Mouse (Mus musculus) pancreas, adult 10 weeks (tissue): ENCODE results near the gene Olfr1089. TPM values are rescaled to one million over a fixed set of nuclear protein-coding genes. Genes with fewer than 3 reads are reported as not detected.

ENCODE experiments used
- polyA plus RNA-seq: library from polyadenylated mRNA; stranded (reverse); fragments of 350-450 nt; fragmentation: Illumina TruSeq; extraction: RNeasy Lipid Tissue Mini Kit (QIAGEN cat#74804); gene quantifications from one replicate; pipeline ENCODE4 v1.2.3, GENCODE M21; 2015; ENCODE audit warnings: low read depth, low replicate concordance; ENCODE audit not compliant: insufficient read depth

The Olfr1089 gene
- polyA plus RNA-seq = not detected

GRCm38 (mm10) chr2:86733601-86734000, at the start of gene Olfr1089:
TSS of gene Olfr1089 (minus strand) at chr2:86733701.

GRCm38 (mm10) chr2:86782179-86782578, 48.7 kb upstream of the Olfr1089 start, which contains the start of gene Olfr1093:
TSS of gene Olfr1093 (plus strand) at chr2:86782479.

DNA sequence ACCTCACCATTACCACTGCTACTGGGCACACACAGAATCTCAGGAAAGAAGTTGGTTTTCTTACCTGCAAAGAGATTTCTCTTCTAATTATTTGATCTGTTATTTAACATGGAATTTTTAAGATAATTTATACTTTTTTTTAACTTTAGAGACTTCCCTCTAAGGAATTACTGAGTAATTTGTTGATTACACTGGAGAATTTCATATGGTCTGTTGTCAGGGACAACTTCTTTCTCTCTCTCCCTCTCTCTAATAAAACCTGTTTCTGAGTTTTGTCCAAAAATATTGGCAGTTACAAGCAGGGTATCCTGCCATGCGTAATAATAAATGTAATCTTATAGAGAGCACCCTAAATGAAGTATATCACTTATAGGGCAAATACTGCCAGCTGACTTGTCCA, 25.4 kb upstream of the Olfr1089 start, which contains the start of gene Olfr1090:
Olfr1090 (minus strand) TSS at position 101 of the 400 bp plus-strand sequence.

GRCm38 (mm10) chr2:86698295-86698694, 35.2 kb downstream of the Olfr1089 start, which contains the start of gene Olfr1087:
TSS of gene Olfr1087 (minus strand) at chr2:86698395.

Other genes starting within 250 kb of the Olfr1089 start
- gene Olfr228, start 246.3 kb downstream of the Olfr1089 start, polyA plus RNA-seq = not detected
- gene Olfr1076, start 225.2 kb downstream of the Olfr1089 start, polyA plus RNA-seq = not detected
- gene Olfr1079, start 191.2 kb downstream of the Olfr1089 start, polyA plus RNA-seq = not detected
- not detected for gene Olfr1080, start 175.5 kb downstream of the Olfr1089 start, polyA plus RNA-seq
- not detected for gene Olfr1082, start 134.7 kb downstream of the Olfr1089 start, polyA plus RNA-seq
- not detected for gene Olfr1084, start 94.0 kb downstream of the Olfr1089 start, polyA plus RNA-seq
- gene Olfr1085, start 71.7 kb downstream of the Olfr1089 start, polyA plus RNA-seq = not detected
- not detected for gene Olfr1086, start 53.6 kb downstream of the Olfr1089 start, polyA plus RNA-seq
- gene Olfr1087, start 35.3 kb downstream of the Olfr1089 start, polyA plus RNA-seq = not detected
- not detected for gene Olfr1090, start 25.3 kb upstream of the Olfr1089 start, polyA plus RNA-seq
- gene Olfr1093, start 48.8 kb upstream of the Olfr1089 start, polyA plus RNA-seq = not detected
- gene Olfr141, start 76.3 kb upstream of the Olfr1089 start, polyA plus RNA-seq = not detected
- not detected for gene Olfr1094, start 91.0 kb upstream of the Olfr1089 start, polyA plus RNA-seq
- not detected for gene Olfr1095, start 118.0 kb upstream of the Olfr1089 start, polyA plus RNA-seq
- gene Gm13723, start 141.1 kb upstream of the Olfr1089 start, polyA plus RNA-seq = not detected
- not detected for gene Olfr1097, start 158.5 kb upstream of the Olfr1089 start, polyA plus RNA-seq
- not detected for gene Olfr1098, start 190.8 kb upstream of the Olfr1089 start, polyA plus RNA-seq
- not detected for gene Olfr1099, start 227.0 kb upstream of the Olfr1089 start, polyA plus RNA-seq
- gene Olfr1100, start 246.3 kb upstream of the Olfr1089 start, polyA plus RNA-seq = not detected